Comparison of ENCODE assay signal across 22 mouse cellular contexts in genomic region chr1:105784257-105785016, GRCm38 (mm10). TPM values are rescaled to one million over a fixed set of nuclear protein-coding genes. Genes with fewer than 3 reads are reported as not detected.
DNase-seq lines count a peak whose midpoint lies in the region; ATAC-seq lines count a peak whose summit lies in the region.
"Had no signal": no experiment of that assay in that cellular context is flagged by ENCODE, and none has a peak within 500 bp of the region (broad histone marks: within the 10 kb centered on the region; RNA-seq: fewer than 3 reads in every experiment).

No protein-coding gene starts in this region.

- H3K36me3 ChIP-seq in kidney, embryonic 15.5 days: no peaks in the 10 kb centered on the region
- H3K36me3 ChIP-seq in lung, embryonic 15.5 days: no peaks in the 10 kb centered on the region
- no peaks in the 10 kb centered on the region for H3K36me3 ChIP-seq in intestine, embryonic 15.5 days
- H3K36me3 ChIP-seq in stomach, embryonic 16.5 days (ENCODE audit: control insufficient read depth, insufficient read depth, low read length): no peaks in the 10 kb centered on the region
- H3K36me3 ChIP-seq: embryonic facial prominence, embryonic 15.5 days; limb, embryonic 13.5 days; liver, embryonic 12.5 days; midbrain, embryonic 13.5 days had no signal

- DNase-seq in kidney, adult 9 months: no peak
- DNase-seq in lung, postnatal 25 days (ENCODE audit: low spot score): no peak
- no peak for DNase-seq in left cerebral cortex, adult 9 months (ENCODE audit: low spot score in 2 of 2)
- DNase-seq: adrenal gland, postnatal 25 days; cerebellum, adult 9-10 months; gastrocnemius, adult 2 months; heart, postnatal 4 days; thymus, adult 18-20 months; thymus, postnatal 4 days had no signal

- no peak for ATAC-seq in kidney, embryonic 15.5 days (replicated peaks; ENCODE audit: low FRiP score)
- ATAC-seq in lung, embryonic 15.5 days (ENCODE audit: borderline replicate concordance, extremely low read depth, low FRiP score, low TSS enrichment): no peak
- ATAC-seq in intestine, embryonic 15.5 days: peak; percentile 82
- ATAC-seq in stomach, embryonic 16.5 days (ENCODE audit: insufficient read depth, low FRiP score): no peak
- ATAC-seq: CD4-positive, CD25-positive, alpha-beta regulatory T cell, adult 4 months; forebrain, embryonic 14.5 days; inflammation-experienced regulatory T-cells, adult 6 months; liver, embryonic 12.5 days; midbrain, embryonic 13.5 days had no signal

- H3K27ac ChIP-seq in kidney, embryonic 15.5 days: peak overlapping the region; percentile 60; the same call in 1 of the 2 replicates
- peak overlapping the region; percentile 65 for H3K27ac ChIP-seq in lung, embryonic 15.5 days
- peak overlapping the region; percentile 87 for H3K27ac ChIP-seq in intestine, embryonic 15.5 days
- peak overlapping the region; percentile 79 for H3K27ac ChIP-seq in stomach, embryonic 16.5 days (ENCODE audit: low read length)
- H3K27ac ChIP-seq: embryonic facial prominence, embryonic 15.5 days; gastrocnemius, adult 2 months; hindbrain, embryonic 14.5 days; limb, embryonic 13.5 days; liver, embryonic 12.5 days; midbrain, embryonic 13.5 days had no signal

- no peak overlapping the region for H3K9ac ChIP-seq in kidney, embryonic 15.5 days
- H3K9ac ChIP-seq in lung, embryonic 15.5 days: no peak overlapping the region
- H3K9ac ChIP-seq in intestine, embryonic 15.5 days: no peak overlapping the region
- H3K9ac ChIP-seq in stomach, embryonic 16.5 days (ENCODE audit: low read length): no peak overlapping the region
- H3K9ac ChIP-seq: embryonic facial prominence, embryonic 15.5 days; hindbrain, embryonic 14.5 days; limb, embryonic 13.5 days; liver, embryonic 12.5 days; midbrain, embryonic 13.5 days had no signal

- no peak overlapping the region for H3K4me3 ChIP-seq in kidney, embryonic 15.5 days (replicated peaks)
- no peak overlapping the region for H3K4me3 ChIP-seq in lung, embryonic 15.5 days
- H3K4me3 ChIP-seq in intestine, embryonic 15.5 days (replicated peaks): no peak overlapping the region
- H3K4me3 ChIP-seq in stomach, embryonic 16.5 days (replicated peaks; ENCODE audit: low read length): no peak overlapping the region
- H3K4me3 ChIP-seq: embryonic facial prominence, embryonic 15.5 days; gastrocnemius, adult 2 months; limb, embryonic 13.5 days; liver, embryonic 12.5 days; megakaryocyte, embryonic 14.5 days; midbrain, embryonic 13.5 days had no signal

- H3K27me3 ChIP-seq in kidney, embryonic 15.5 days: peaks cover 27% of the 10 kb centered on the region
- H3K27me3 ChIP-seq in lung, embryonic 15.5 days: peaks cover 18% of the 10 kb centered on the region
- H3K27me3 ChIP-seq in intestine, embryonic 15.5 days (replicated peaks): no peaks in the 10 kb centered on the region
- H3K27me3 ChIP-seq in stomach, embryonic 16.5 days (ENCODE audit: control insufficient read depth, insufficient read depth, low read length): peaks cover 4% of the 10 kb centered on the region; the same call in 1 of the 2 replicates

- no peak overlapping the region for H3K4me2 ChIP-seq in kidney, embryonic 15.5 days
- peak overlapping the region; percentile 18; the same call in 1 of the 2 replicates for H3K4me2 ChIP-seq in lung, embryonic 15.5 days
- H3K4me2 ChIP-seq in intestine, embryonic 15.5 days (replicated peaks): peak overlapping the region; percentile 47
- no peak overlapping the region for H3K4me2 ChIP-seq in stomach, embryonic 16.5 days (ENCODE audit: low read depth, low read length)
- H3K4me2 ChIP-seq: embryonic facial prominence, embryonic 15.5 days; hindbrain, embryonic 14.5 days; limb, embryonic 13.5 days; liver, embryonic 12.5 days; midbrain, embryonic 13.5 days had no signal

- H3K9me3 ChIP-seq in kidney, embryonic 15.5 days (replicated peaks): no peaks in the 10 kb centered on the region
- no peaks in the 10 kb centered on the region for H3K9me3 ChIP-seq in lung, embryonic 15.5 days
- no peaks in the 10 kb centered on the region for H3K9me3 ChIP-seq in intestine, embryonic 15.5 days
- H3K9me3 ChIP-seq in stomach, embryonic 16.5 days (replicated peaks; ENCODE audit: control insufficient read depth, low read length): no peaks in the 10 kb centered on the region
- H3K9me3 ChIP-seq: embryonic facial prominence, embryonic 15.5 days; limb, embryonic 13.5 days; liver, embryonic 12.5 days; megakaryocyte, embryonic 14.5 days; midbrain, embryonic 13.5 days had no signal

- WGBS in kidney, embryonic 15.5 days: 38% methylated on average over 5 of the region's 5 CpGs
- WGBS in lung, embryonic 15.5 days: 54% methylated on average over 5 of the region's 5 CpGs
- WGBS in intestine, embryonic 15.5 days: 44% methylated on average over 5 of the region's 5 CpGs
- WGBS in stomach, embryonic 16.5 days: 61% methylated on average over 5 of the region's 5 CpGs

- H3K4me1 ChIP-seq in kidney, embryonic 15.5 days: peaks cover 22% of the 10 kb centered on the region
- peaks cover 42% of the 10 kb centered on the region for H3K4me1 ChIP-seq in lung, embryonic 15.5 days
- H3K4me1 ChIP-seq in intestine, embryonic 15.5 days (replicated peaks): peaks cover 27% of the 10 kb centered on the region
- peaks cover 19% of the 10 kb centered on the region for H3K4me1 ChIP-seq in stomach, embryonic 16.5 days (ENCODE audit: control insufficient read depth, insufficient read depth, low read length)

RNA-seq across cellular contexts. Expression of gene Tnfrsf11a, which starts 3.9 kb away (rescaled TPM):
- 1.4 and 1.5 TPM in 2 replicates for polyA plus RNA-seq in kidney, embryonic 15.5 days (2015; fragmentation: Nextera tagmentation; extraction: Ambion mirVana)
- 2.4 and 2.8 TPM in 2 replicates for polyA plus RNA-seq in lung, embryonic 15.5 days (2015; fragmentation: Nextera tagmentation; extraction: Ambion mirVana)
- polyA plus RNA-seq in intestine, embryonic 15.5 days (2015; fragmentation: Nextera tagmentation; extraction: Ambion mirVana): 9.1 and 9.5 TPM in 2 replicates
- 1.8 and 2.2 TPM in 2 replicates for polyA plus RNA-seq in stomach, embryonic 16.5 days (2015; fragmentation: Nextera tagmentation; extraction: Ambion mirVana)
- polyA plus RNA-seq: inflammation-experienced regulatory T-cells, adult 6 months had no signal

Comparison
In these comparisons a context has a peak if more than half of its experiments do, and no peak if none do; other contexts are left out.
1. H3K4me2 ChIP-seq: peak in lung, embryonic 15.5 days (single experiment) and intestine, embryonic 15.5 days (single experiment); none in kidney, embryonic 15.5 days (single experiment) and stomach, embryonic 16.5 days (single experiment).
2. Peak in every context shown above with its lines, with median percentiles within 50 percentile points of each other: H3K27ac ChIP-seq.